Mouse (Mus musculus) lung, postnatal 14 days (tissue): ENCODE measurements around the gene B3gnt8.
"Not testable (repeated sequence)": the region's sequence is repeated elsewhere in the genome, so short reads cannot be mapped to it uniquely, and the experiment has no call there.

Experiments used
- DNase-seq: peaks from one replicate; pipeline ENCODE4 v3.0.0; 2021

Gene B3gnt8

DNA sequence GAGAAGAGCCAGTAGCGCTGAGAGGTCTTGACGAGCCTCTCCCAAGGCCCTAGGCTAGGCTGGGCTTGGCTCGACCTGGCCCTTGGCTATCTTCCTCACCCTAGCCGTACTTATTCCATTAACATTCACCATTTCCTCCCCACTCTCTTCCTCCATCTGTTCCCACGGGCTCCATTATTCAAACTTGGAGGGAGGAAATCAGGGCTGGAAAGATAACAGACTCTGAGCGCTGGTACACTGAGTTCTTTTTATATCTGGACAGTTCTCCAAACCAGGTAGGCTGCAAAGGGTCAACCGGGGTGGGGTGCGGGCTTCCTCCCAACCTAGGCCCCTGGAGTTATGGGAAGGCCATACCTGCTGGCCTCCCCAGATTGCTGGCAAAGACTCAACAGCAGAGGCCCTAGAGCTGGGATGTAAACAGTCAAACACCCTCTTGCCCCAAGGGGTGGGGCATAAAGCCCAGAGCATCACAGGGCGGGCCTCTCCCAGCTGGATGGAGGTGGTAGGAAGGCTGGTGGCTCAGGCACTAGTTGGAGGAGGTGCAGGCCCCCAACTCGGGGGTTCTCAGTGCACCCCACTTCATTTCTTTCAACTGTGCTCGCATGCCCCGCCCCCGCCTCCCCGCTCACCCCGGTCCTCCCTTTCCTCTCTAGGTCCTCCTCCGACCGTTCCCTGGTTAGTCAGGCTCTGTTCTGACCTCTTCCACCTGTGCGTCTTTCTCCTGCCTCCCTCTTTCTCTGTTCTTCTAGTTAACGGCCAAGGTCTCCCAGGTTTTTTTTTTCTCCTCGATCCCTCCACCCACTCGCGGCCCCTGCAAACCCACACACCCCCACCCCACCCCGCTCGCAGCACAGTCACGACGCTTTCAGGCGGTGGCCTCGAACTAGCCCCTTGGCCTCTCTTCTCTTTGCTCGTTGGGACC is at the start of gene B3gnt8:
B3gnt8 (plus strand) TSS at position 146 of the 922 bp plus-strand sequence.
- peak; percentile 50 for DNase-seq

DNA sequence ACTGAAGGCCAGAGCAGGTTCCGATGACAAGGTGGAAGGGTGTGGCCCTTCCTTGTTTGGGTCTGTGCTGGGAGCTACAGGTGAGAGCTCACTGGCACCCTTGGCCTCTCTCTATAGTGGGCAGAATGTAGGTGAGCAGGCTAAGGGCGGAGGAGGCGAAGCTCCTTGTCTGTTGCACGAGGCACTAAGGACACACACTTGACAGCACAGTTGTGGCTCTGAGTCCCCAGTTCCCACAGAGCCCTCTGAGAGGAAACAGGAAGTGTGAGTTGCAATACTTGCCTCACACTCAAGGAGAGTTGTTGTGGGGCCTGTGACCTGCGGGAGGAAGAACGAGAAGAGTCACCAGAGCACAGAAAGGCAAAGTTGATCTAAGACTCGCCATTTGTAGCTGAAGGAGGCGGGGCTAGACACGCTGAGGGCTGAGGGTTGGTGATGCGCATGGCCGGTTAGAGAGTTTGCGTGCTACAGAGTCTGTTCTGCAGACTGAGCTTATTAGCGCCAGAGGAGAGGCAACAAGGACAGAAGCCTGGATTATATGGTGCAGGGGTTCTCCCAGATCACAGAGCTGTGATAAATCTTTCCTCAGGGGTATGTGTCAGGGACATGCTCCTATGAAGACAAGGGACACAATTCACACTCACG is 49.5 kb upstream of the B3gnt8 start:
- not testable (repeated sequence) for DNase-seq

DNA sequence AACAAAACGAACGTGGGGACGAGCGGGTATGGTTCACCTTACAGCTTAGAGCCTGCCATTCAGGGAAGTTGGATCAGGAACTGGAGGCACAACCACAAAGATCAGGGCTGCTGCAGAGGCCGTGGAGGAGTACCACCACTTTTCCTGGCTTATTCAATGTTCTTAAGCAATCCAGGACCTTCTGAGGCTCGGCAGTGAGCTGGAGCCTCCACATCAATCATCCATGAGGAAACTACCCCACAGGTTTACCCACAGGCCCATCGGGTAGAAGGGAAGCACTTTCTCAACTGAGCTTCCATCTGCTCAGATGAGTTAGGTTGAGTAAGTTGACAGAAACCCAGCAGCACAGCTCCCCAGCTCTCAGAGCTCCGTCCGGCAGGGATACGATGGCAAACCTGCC is 47.0 kb upstream of the B3gnt8 start:
- no peak for DNase-seq

DNA sequence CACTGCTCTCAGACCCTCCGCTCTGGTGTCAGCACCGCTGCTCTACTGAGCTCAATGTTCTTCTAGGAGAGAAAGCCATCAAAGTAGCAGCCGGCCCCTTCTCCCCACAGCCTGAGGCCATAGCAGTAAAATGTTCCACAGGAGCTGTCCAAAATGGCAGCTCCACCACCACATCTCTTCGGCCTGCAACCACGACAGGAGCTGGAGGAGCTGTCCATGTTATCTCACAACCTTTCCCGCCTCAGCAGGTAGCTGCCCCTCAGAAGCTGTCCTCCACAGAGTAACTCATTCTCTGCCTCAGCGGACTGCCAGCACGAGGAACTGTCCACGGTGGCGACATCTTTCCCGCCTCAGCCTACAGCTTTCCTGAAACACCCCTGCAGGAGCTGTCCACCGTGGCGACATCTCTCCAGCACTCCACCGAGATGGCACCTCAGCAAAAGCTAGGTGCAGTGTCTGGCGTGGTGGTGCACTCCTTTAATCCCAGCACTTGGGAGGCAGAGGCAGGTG is 44.1 kb upstream of the B3gnt8 start:
- DNase-seq: no peak

DNA sequence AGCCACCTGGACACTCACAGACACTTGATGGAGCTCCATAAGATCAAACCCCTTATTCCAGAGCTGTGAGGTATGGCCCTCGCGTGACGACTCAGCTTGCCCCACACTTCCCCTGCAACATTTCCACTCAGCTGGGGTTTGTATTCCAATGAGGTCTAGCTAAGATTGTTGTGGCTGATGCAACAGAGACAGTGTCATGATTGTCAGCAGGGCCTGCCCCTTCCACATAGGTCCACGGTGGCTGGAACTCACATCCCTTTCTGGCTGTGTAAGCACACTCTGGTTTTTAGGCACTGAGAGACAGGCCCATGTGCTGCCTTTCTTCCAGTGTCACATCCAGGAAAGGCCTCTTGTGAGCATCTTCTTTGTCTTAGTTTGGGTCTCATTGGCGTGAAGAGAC is 41.8 kb upstream of the B3gnt8 start:
- DNase-seq: no peak

DNA sequence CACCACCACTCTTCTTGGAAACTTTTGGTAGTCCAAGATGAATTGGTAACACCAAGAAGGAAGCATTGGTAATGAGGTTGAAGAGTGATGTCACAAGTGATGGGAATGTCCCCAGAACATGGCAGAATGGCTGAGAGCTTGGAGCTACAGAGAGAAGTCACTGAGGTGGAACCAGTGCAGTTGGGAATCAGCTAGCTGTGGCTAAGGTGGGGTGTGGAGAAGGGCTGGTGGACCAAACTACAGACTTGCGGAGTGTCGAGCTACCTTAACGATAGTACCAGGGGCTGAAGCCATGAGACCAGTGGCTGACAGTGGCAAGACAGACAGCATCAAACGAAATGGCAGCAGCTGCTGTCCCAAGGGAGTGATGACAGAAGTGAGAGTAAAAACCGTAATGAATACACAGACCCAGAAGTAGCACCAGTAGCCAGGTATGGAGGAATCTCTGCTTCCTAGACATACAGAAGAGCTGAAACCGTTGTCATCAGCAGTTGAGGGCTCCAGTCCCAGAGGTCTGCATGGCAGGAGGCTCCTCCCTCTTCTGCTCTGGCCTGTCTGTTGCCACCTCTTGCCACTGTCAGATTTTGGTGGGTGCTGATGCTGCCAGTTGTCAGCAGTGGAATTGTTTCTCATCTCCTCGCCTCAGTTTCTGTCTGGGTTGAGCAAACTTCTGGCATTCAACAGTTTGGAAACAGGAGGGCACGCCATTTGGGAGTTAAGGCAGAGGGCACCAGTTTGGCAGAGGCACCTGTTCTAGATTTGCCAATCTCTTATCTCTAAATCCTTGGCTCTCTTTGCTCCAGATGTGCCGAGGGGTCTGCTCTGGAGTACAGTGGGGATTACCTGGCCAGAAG is 40.9 kb upstream of the B3gnt8 start:
- no peak for DNase-seq

DNA sequence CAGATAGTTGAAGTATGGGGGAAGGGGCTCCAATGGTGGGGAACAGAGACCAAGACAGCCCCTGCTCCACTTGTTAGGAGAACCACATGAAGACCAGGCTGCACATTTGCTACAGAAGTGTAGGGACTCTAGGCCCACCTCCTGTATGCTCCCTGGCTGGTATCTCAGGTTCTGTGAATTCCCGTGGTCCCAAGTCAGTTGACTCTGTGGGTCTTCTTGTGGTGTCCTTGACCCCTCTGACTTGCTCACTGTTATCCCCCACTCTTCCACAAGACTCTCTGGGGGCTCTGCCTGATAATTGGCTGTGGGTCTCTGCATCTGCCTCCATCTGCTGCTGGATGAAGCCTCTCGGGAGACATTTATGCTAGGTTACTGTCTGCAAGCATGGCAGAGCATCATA is 35.2 kb upstream of the B3gnt8 start:
- no peak for DNase-seq

DNA sequence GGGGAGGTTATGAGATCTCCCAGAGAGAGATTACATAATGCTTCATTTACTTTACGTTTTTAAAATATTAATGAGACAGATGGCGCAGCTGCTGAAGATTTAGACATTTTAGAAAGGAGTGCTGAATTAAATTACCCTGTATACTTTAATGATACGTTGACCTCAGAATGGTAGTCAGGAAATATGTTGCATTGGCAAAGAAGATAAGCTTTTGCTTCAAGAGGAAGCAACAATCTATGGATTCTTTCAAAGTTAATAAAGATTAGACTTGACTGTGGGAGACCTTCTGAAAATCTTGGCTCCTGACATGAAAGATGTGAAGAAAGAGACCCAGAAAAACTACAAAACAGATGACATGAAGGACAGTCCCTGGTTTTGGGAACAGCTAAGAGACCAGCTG is 32.6 kb upstream of the B3gnt8 start:
- DNase-seq: no peak

DNA sequence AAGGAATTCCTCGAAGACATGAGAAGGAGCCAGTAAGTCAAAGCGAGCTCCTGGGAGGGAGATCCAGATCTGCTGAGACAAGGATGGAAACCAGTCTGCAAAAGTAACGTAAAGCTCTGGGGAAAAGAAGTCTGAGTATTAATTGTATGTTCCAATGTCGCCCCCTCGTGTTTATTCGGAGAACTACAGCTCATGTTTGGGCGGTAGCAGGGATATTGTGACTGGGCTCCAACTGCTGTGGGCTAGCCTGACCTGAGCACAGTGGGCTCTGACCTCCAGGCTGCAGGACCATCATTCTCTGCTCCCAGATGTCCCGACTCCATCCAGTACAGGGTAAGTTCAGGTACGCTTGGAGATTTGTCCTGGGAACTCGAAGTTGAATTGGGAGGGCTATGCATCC is 26.8 kb upstream of the B3gnt8 start:
- DNase-seq: peak; percentile 80

DNA sequence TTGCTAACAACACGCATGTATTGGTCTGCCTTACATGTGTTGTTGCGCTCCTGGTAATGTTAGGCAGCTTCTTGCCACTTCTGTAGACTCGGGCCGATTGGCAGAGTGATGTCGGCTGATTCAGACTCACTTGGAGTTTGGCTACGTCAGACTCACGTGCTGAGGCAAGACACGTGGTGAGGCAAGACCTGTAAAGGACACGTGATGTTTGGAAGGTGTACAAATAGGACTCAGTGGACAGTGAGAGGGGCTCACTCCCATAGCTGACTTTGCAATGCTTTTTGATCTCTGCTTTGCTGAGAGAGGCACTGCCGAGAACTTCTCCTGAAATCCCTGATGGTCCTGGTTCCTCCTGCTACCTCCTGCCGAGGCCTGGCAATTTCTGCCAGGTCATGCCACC is 25.8 kb upstream of the B3gnt8 start:
- DNase-seq: no peak

DNA sequence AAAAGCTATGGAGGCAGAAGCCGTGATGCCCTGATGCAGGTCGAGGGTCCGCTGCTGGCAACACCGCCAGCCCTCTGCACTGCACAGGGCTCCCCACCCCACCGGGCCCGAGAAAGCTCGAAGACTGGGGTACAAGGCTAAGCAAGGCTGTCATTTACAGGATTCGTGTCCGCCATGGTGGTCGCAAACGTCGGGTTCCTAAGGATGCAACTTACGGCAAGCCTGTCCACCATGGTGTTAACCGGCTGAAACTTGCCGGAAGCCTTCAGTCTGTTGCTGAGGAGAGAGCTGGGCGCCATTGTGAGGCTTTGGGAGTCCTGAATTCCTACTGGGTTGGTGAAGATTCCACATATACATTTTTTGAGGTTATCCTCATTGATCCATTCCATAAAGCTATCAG is 25.1 kb upstream of the B3gnt8 start:
- DNase-seq: no peak

DNA sequence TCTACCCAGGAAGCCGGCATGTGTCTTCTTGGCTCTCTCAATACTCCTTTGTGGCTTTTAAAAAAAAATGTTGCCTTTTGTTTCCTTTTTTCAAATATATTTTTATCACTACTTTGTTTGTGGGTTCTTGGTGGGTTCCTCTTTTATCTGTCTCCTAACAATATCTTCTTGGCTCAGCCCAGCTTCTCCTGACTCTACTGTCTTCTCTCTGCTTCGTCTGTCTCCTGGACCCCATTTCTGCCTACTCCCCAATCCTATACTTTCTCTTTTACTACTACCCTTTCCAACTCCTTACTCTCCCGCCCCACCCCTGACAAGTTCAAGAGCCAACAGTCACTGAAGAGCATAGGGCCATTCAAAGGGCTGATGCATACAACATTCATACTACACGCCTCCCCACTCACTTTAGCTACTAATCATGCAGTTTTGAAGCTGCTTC is 19.8 kb upstream of the B3gnt8 start:
- DNase-seq: no peak

DNA sequence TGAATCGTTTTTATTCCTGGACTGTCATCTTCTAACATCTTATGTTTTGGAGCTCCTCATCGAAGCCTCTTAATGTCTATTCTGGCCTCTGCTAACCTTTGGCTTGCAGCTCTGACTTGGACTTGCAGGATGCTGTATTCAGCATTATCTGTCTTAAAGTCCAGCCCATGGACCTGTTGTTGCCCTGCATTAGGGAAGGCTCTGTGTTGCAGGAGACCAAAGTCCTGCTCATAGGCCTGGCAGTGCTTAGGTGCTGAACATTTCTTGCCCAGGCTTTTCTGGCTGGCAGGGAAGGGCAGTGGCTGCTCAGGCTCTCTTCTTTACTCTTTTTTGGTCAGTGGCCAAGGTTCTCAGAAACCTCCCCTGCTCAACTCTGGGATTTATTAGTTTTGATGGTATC is 19.3 kb upstream of the B3gnt8 start:
- no peak for DNase-seq

DNA sequence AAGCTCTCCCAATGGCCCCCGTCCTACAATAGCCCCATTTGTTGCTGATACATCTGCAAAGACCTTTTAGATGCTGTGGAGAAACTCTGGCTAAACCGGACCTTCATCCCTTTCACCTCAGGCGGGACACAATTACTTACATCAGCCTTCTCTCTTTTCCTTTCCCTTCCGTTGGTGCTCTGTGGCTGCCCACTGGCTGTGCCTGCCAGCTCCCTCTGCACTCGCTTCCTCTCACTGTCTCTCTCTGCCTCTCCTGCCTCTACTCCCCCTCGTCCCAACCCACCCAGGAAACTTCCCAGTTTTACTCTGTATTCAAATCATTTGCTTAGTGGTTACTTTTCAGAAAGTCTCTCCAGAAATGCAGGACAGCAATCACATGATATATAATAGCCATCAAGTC is 16.4 kb upstream of the B3gnt8 start:
- no peak for DNase-seq

DNA sequence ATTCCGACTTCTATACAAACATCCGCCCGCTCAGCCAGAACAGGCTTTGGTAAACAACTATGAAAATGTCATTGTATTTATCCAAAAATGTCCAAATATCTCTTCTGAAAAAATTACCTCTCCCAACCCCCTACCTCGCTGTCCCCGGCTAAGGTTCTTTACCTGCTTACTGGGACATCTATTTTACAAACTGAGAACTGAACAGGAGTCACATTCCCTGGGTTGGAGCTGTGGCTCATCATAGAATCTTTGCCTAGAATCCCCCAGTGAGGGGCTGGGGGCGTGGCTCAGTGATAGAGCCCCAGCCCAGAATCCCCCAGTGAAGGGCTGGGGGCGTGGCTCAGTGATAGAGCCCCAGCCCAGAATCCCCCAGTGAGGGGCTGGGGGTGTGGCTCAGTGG is 15.0 kb upstream of the B3gnt8 start:
- no peak for DNase-seq

DNA sequence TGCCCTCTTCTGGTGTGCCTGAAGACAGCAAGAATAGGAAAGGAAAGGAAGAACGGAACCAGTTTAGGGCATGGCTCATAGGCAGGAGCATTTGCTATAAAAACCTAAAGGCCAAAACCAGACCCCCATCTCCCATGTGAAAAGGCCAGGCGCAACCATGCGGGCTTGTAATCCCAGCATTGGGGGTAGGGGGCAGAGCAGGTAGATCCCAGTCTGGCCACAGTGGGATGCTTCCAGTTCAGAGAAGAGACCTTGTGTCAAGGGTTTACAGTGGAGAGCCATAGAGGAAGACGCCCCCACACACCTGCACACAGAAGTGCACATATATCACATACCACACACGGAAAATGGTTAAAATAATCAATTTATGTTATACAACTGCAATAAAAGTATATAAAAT is 12.4 kb upstream of the B3gnt8 start:
- no peak for DNase-seq

DNA sequence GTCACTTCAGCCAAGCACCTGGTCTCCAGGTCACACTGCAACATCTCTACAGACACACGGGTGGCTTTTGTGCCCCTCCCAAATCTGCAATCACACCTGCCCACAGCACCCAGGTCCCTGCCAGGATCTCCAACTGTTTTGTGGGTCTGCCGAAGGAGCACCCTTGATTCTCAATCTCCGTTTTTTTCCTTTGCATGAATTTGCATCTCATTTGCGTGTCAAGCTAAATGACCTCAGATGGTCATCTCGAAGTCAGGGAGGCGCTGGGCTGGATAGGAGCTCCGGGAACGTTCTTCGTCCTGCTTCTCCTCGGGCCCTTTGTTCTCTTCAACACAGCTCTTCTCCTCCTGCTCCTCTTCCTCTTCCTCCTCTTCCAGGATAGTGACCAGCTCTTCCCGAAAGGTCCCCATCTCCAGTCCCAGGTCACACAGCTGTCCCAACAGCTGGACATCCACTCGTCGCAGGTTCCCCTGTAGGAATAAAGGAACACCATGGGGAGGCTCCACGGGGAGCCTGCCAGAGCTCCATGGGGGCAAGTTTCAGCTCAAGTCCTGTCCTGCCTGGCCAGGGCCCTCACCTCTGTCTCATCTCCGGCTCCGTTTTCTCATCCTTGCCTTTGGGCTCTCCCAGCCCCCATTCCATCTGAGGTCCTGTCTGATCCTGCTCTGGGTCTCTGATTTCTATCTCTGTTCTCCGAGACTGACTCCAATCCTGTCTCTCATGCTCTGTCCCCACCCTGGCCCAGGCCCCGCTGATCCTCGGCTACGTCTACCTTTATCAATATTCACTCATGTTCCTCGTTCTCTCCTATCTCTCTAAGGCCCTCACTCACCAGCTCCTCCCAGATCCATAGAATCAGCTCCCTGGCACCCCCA is 11.4 kb upstream of the B3gnt8 start:
- DNase-seq: no peak

DNA sequence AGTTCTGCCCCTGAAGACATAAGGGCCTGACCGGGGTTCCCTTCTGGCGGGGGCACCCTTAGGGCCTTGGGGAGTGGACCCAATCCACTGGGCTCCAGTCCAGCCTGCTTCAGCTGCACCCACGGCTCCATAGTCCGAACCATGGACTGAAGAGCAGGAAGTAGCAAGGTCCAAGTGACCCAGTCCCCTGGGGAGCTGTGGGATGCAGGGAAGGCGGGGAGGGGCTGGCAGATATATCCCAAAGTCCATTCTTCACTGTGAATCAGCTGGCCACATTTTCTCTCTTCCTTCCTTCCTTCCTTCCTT is 10.8 kb upstream of the B3gnt8 start, which contains the start of gene Erich4:
Erich4 (minus strand) TSS at position 187 of the 306 bp plus-strand sequence.
- DNase-seq: no peak

DNA sequence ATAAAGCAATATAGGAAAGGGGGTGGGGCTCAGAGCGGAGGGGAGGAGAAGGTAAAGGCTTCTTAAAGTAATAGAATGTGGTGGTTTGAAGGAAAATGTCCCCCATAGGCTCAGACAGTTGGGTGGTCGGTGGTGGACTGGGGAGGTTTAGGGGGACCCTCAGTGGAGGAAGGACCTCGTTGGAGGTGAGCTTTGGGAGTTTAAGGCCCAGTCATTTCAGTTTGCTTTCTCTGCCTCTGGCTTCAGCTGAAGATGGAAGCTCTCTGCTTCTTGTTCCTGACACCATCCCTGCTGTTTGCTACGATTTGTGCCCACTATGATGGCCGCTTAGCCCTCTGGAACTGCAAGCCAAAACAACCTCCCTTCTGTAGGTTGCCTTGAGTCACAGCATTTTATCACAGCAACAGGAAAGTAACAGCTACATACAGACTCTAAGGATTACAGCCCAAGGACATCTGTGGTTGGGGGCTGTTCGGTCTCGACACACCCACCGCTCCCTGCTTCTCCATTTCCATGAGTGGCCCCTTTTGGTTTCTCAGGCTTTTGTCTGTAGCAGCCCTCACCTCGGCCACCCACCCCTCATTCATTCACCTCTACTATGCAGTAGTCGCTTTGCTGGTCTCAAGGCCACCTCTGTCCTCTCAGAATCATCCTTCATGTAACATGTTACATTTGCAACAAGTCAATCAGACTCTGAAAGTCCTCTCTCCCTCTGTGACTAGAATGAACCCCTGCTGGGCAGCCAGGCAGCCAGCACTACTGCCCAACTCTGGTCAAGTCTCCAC is 8.9 kb upstream of the B3gnt8 start:
- no peak for DNase-seq

DNA sequence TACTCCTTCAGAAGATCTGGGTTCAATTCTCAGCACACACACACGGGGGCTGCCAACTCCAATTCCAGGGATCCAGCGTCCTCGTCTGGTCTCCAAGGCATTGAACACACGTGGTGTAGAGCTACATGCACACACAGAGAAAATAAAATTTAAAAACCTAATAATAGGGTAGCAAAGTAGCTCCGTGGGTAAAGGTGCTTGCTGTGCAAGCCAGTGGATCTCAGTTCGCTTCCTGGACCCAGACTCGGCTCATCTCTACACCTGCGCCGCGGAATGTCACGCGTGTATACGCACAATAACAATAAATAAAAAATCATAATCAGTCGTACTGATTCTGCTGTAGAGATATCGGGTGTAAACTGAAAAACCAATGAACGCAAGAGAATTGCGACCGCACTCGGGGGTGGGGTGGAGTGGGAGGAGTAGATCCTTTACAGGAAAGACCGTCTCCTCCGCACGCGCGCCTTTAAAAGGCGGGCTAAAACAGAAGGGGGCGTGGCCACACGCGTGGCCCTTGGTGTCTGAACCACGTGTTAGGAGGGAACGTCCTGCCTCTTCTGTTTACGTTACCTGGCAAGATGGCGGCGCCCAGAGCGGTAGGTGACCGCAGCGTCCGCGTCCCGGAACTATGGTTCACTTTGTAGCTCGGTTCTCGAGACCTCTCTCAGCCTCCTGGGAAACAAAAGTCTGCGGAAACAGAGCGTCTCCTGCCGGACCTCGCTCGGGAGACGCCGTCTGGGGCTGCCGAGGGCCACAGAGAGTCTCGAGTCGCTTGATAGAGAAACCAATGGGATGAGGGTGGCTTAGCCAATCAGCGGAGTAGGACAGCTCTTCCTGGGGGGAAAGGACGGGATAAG is 7.4 kb upstream of the B3gnt8 start, which contains the start of gene Dmac2:
Dmac2 (plus strand) TSS at position 550 of the 857 bp plus-strand sequence.
- peak; percentile 93 for DNase-seq

DNA sequence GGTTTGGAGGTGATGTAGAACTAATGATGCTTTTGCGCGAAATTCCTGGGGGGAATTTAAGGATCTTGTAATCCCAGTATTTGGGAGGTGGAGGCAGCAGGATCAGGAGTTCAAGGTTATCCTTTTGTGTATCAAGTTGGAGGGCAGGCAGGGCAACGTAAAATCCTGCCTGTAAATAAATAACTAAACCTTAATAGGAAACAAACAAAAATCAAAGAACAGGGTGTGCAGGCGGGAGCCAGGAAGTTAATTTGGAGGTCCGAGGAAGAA is 6.8 kb upstream of the B3gnt8 start:
- DNase-seq: no peak
